Mouse (Mus musculus) testis, adult 2 months (tissue): Measurements from ENCODE around the gene Kdm5b. TPM values are rescaled to one million over a fixed set of nuclear protein-coding genes. Genes with fewer than 3 reads are reported as not detected.

ENCODE experiments used
- H3K27ac ChIP-seq: fragments of 200-500 bp; 2 replicates; pipeline ENCODE4 v1.5.1; 2012; ENCODE audit warnings: low read depth, low read length; ENCODE audit not compliant: control insufficient read depth, insufficient read depth
- H3K27me3 ChIP-seq: fragments of 200-500 bp; 2 replicates; pipeline ENCODE4 v1.6.1; 2012; ENCODE audit warnings: mild to moderate bottlenecking, low read length, moderate library complexity; ENCODE audit not compliant: control insufficient read depth, insufficient read depth
- H3K36me3 ChIP-seq: fragments of 200-500 bp; 2 replicates; pipeline ENCODE4 v1.6.1; 2012; ENCODE audit warnings: mild to moderate bottlenecking, low read length; ENCODE audit not compliant: control insufficient read depth, insufficient read depth
- H3K4me1 ChIP-seq: fragments of 200-500 bp; 2 replicates; pipeline ENCODE4 v1.6.1; 2012; ENCODE audit warnings: low read length; ENCODE audit not compliant: control insufficient read depth, insufficient read depth
- H3K4me3 ChIP-seq: fragments of 200-500 bp; 2 replicates; pipeline ENCODE4 v1.5.1; 2012; ENCODE audit warnings: low read depth, mild to moderate bottlenecking, low read length, moderate library complexity, mixed read lengths; ENCODE audit not compliant: control insufficient read depth
- CTCF ChIP-seq: fragments of 200-500 bp; IDR thresholded peaks from 2 replicates; pipeline ENCODE4 v1.5.1; 2012; ENCODE audit warnings: low read depth, mild to moderate bottlenecking, inconsistent platforms, low read length, moderate library complexity; ENCODE audit not compliant: control insufficient read depth, insufficient read depth, insufficient replicate concordance
- POLR2A ChIP-seq: fragments of 200-500 bp; IDR thresholded peaks from 2 replicates; pipeline ENCODE4 v1.6.1; 2012; ENCODE audit warnings: low read depth, mild to moderate bottlenecking, inconsistent platforms, low read length, moderate library complexity; ENCODE audit not compliant: control insufficient read depth
- polyA plus RNA-seq: library from polyadenylated mRNA; depleted of rRNA; stranded (reverse); fragments of >200 nt; gene quantifications from 2 replicates; pipeline ENCODE4 v1.2.3, GENCODE M21; 2012

Kdm5b gene
- polyA plus RNA-seq, 1 experiment, result 43.6 TPM

DNA sequence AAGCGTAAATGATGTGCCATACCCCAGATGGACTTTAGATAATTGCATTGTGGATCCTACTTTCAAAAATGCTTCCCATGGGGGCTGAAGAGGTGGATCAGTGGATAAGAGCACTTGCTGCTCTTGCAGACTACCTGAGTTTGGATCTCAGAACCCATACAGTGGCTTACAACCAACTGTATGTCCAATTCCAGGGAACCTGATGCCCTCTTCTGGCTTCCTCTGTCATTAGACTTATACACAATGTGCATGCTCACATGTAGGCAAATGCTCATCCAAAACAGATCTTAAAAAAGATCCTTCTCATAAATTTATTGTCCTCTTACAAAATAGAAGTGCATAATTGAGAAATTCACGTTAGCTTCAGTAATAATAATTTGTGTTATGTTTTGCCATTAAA is 31.8 kb downstream of the Kdm5b start:
- no peak overlapping the region for H3K4me3 ChIP-seq
- no peaks in the 10 kb centered on the region for H3K27me3 ChIP-seq
- H3K36me3 ChIP-seq, result peaks cover 5% of the 10 kb centered on the region; the same call in 1 of the 2 replicates
- no peak for TF ChIP-seq CTCF
- no peak for TF ChIP-seq POLR2A
- no peak overlapping the region for H3K27ac ChIP-seq
- no peaks in the 10 kb centered on the region for H3K4me1 ChIP-seq

DNA sequence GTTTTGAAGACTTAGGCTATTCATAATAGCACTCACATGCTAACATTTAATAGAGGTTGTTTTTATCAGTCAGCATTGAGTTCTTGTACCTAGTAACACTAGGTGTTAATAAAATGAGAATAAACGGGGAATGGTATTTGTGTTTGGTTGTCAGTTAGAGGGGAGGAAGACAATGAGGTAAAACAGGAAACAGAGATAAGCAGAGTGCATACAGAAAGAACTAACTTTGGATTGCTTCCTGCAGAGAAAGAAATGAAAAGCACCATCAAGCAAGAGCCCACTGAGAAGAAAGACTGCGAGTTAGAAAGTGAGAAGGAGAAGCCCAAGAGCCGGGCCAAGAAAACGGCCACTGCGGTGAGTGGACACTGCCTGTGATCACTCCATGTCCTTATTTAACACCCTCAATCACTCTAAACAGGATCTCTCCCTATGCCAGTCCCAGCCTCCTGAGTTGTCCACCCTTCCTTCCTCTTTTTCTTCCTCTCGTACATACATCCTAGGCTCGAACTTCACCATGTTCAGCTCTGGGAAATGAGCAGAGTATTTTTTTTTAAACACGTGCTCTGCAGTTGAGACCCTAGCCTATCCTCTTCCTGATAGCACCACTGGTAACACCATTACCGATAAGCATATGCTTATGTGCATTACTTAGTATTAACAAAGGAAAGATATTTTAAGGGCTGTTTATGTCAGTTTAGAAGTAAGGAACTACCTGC is 37.5 kb downstream of the Kdm5b start:
- H3K27me3 ChIP-seq, result no peaks in the 10 kb centered on the region
- H3K4me3 ChIP-seq, result no peak overlapping the region
- peaks cover 6% of the 10 kb centered on the region for H3K36me3 ChIP-seq
- TF ChIP-seq POLR2A, result no peak
- no peak for TF ChIP-seq CTCF
- H3K4me1 ChIP-seq, result no peaks in the 10 kb centered on the region
- H3K27ac ChIP-seq, result no peak overlapping the region

DNA sequence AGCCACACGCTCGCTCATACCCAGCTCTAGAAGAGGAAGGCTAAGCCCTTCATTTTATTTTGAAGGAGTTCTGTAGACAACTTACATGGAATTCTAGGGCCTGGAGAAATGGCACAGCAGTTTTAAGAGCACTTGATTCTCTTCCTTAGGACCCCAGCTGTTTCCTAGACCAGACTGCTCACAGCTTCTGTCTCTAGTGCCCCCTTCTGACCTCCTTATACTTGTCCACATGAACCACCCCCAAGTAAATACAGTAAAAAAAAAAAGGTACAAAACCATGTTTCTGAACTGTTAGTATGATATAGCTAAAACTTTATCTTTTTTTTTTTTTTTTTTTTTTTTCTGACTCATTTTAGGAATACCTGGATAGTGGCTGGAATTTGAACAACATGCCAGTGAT is 44.1 kb downstream of the Kdm5b start:
- no peaks in the 10 kb centered on the region; the same call in none of the 2 replicates for H3K36me3 ChIP-seq
- no peaks in the 10 kb centered on the region for H3K27me3 ChIP-seq
- H3K27ac ChIP-seq, result no peak overlapping the region
- TF ChIP-seq CTCF (no peak), POLR2A (no peak)
- H3K4me3 ChIP-seq, result no peak overlapping the region
- H3K4me1 ChIP-seq, result no peaks in the 10 kb centered on the region

DNA sequence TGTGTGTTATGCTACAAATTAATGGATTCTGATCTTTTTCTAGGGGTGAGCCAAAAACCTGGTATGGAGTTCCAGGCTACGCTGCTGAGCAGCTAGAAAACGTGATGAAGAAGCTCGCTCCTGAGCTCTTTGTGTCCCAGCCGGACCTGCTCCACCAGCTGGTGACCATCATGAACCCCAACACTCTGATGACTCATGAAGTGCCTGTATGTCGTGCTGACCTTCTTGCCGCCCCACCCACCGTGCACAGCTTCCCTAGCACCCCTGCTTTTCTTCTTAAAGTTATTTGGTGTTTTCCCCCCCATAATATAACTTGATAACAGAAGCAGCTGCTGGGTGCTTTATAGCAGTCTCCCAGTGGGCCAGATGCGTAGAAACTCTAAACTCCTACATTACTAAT is 45.7 kb downstream of the Kdm5b start:
- no peak for TF ChIP-seq CTCF
- no peak for TF ChIP-seq POLR2A
- Histone ChIP-seq H3K4me1 (no peaks in the 10 kb centered on the region), H3K27ac (no peak overlapping the region), H3K36me3 (no peaks in the 10 kb centered on the region; the same call in none of the 2 replicates), H3K27me3 (no peaks in the 10 kb centered on the region), H3K4me3 (no peak overlapping the region)

DNA sequence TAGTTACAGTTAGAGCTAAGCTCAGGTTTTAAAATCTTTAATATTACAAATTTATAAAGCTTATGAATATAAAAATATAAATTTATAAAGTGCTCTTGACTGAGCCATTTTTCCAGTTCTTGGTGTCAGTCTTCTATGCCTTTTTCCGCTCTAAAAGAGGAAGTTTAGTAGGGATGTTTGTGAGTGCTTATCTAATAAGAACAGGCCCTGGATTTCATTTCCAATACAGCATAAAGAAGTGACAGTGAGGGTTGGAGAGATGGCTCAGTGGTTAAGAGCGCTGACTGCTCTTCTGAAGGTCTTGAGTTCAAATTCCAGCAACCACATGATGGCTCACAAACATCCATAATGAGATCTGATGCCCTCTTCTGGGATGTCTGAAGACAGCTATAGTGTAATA is 46.4 kb downstream of the Kdm5b start:
- H3K36me3 ChIP-seq, result no peaks in the 10 kb centered on the region; the same call in none of the 2 replicates
- TF ChIP-seq CTCF (no peak), POLR2A (no peak)

DNA sequence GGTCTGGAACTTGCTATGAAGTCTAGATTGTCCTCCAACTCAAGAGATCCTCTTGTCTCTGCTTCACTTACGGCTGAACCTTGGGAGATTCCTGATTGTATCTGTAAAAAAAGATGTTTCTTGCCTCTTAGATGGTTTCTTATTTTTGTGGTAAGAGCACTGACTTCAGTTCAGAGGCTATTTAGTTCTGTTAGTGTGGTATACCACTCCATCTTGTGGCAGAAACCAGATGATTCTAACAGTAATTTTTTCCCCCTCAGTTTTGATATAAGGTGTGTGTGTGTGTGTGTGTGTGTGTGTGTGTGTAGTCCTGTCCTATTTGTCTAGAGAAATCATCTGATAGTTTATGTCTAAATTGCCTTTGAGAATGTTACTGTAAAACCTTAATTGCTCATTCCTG is 47.3 kb downstream of the Kdm5b start:
- Histone ChIP-seq H3K27ac (no peak overlapping the region), H3K36me3 (peaks cover 1% of the 10 kb centered on the region), H3K4me3 (no peak overlapping the region), H3K4me1 (no peaks in the 10 kb centered on the region), H3K27me3 (no peaks in the 10 kb centered on the region)
- no peak for TF ChIP-seq CTCF
- no peak for TF ChIP-seq POLR2A

More for the DNA sequence above, 46.4 kb downstream of the Kdm5b start:
- Histone ChIP-seq H3K27me3 (no peaks in the 10 kb centered on the region), H3K27ac (no peak overlapping the region), H3K4me3 (no peak overlapping the region), H3K4me1 (no peaks in the 10 kb centered on the region)

DNA sequence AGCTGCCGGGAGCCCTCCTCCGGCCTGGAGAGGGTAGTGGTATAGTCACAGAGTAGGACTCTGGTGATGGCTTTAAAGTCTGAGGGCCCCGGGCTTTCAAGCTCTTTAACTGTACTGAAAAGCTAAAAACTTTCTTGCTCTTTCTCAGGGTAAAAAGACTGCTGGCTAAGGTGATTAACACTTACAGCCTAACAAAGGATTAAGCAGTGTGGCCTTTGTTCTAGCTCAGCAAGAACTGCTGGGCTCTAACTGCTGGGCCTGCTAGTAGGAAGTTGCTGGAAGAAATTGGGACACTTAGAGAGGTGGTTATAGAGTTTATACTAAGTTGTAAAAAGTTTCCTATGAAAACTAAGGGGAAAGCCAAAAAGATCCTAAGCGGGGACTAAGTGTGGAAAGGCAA is 49.2 kb downstream of the Kdm5b start:
- Histone ChIP-seq H3K36me3 (peaks cover 1% of the 10 kb centered on the region; the same call in 1 of the 2 replicates), H3K4me1 (no peaks in the 10 kb centered on the region), H3K4me3 (no peak overlapping the region), H3K27me3 (no peaks in the 10 kb centered on the region), H3K27ac (no peak overlapping the region)
- TF ChIP-seq POLR2A, result no peak
- TF ChIP-seq CTCF, result no peak
